Mouse (Mus musculus): Measurements from ENCODE around the gene Irak4. TPM values are rescaled to one million over a fixed set of nuclear protein-coding genes. Genes with fewer than 3 reads are reported as not detected.

The Irak4 gene
- polyA plus RNA-seq, 1 experiment from 2014 or later = 11.3 TPM

DNA sequence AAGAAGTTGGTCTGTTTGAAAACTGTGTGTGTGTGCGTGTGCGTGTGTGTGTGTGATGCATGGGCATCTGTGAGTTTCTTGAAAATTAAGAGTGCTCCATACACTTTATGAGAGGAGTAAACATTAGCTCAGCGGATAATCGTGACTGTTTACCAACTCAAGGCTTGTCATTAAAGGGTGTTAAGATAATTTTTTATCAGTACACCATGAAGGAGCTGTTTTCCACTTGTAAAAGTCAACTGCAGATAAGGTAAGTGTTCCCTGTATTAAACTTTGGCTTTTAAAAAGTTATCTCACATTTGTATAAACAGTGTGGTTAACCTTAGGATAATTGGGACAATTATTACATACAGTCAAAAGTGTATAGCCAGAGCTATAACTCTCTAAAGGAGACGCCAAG, 11.1 kb upstream of the Irak4 start:
- Histone ChIP-seq H3K36me3 (0 out of 2 replicates have a peak, but pooled peaks cover 12% of the 10 kb centered on the region), H3K9me3 (replicated peaks) (no peaks in the 10 kb centered on the region), H3K9ac (no peak overlapping the region), H3K27me3 (no peaks in the 10 kb centered on the region), H3K27ac (replicated peaks) (no peak overlapping the region), H3K4me1 (no peaks in the 10 kb centered on the region), H3K4me2 (replicated peaks) (no peak overlapping the region), H3K4me3 (replicated peaks) (no peak overlapping the region)
- WGBS = 76% methylated on average over 5 of the region's 5 CpGs
- ATAC-seq (ENCODE audit: insufficient number of reproducible peaks, low FRiP score, low TSS enrichment, low read depth) = no peak

DNA sequence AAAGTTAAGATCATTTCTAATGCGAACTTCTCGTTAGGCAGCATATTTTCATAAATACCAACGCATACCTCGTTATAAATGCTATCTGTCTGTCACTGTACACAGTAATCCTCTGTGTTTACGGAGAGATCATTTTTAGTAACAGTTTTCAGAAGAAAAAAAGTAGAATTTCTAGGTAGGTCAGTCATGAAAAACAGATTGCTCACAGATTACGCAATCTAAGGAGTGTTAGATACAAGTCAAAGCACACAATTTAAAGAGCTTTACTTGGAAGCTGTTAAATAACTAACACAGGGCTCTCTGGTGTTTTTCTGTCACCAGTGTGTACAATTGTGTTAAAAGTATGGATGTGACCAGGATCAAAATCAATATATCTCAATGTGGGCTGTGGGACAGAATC, 10.5 kb upstream of the Irak4 start:
- no peak for ATAC-seq (ENCODE audit: insufficient number of reproducible peaks, low FRiP score, low TSS enrichment, low read depth)
- Histone ChIP-seq H3K4me1 (no peaks in the 10 kb centered on the region), H3K36me3 (0 out of 2 replicates have a peak, but pooled peaks cover 6% of the 10 kb centered on the region), H3K4me3 (replicated peaks) (no peak overlapping the region), H3K27ac (replicated peaks) (no peak overlapping the region), H3K4me2 (replicated peaks) (no peak overlapping the region), H3K9me3 (replicated peaks) (no peaks in the 10 kb centered on the region), H3K9ac (no peak overlapping the region), H3K27me3 (no peaks in the 10 kb centered on the region)
- 79% methylated on average over 6 of the region's 6 CpGs for WGBS

DNA sequence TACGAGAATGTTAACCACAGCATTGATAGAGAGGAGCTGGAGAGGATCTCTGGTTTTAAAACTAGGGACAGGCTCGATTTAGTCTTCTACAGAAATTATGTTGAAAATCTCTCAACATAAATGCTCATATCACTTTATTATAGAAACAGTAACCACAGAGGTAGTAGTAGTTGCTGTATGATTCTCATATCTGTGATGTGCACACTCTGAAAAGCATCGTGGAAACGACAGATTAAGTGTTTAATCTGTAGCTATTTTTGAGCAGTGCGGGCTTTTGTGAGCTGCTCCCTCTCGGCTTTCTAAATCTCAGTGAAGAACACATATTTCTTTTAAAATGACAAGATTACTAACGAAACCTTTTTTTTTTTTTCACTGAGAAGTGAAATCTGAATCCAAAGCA, 7.9 kb upstream of the Irak4 start:
- H3K4me3 ChIP-seq (replicated peaks) = no peak overlapping the region
- WGBS = 88% methylated on average over 7 of the region's 7 CpGs
- H3K9ac ChIP-seq = no peak overlapping the region
- H3K4me1 ChIP-seq = no peaks in the 10 kb centered on the region
- no peaks in the 10 kb centered on the region for H3K9me3 ChIP-seq (replicated peaks)
- ATAC-seq (ENCODE audit: insufficient number of reproducible peaks, low FRiP score, low TSS enrichment, low read depth) = no peak
- no peaks in the 10 kb centered on the region for H3K36me3 ChIP-seq
- H3K4me2 ChIP-seq (replicated peaks) = no peak overlapping the region
- H3K27ac ChIP-seq (replicated peaks) = no peak overlapping the region
- H3K27me3 ChIP-seq = no peaks in the 10 kb centered on the region

DNA sequence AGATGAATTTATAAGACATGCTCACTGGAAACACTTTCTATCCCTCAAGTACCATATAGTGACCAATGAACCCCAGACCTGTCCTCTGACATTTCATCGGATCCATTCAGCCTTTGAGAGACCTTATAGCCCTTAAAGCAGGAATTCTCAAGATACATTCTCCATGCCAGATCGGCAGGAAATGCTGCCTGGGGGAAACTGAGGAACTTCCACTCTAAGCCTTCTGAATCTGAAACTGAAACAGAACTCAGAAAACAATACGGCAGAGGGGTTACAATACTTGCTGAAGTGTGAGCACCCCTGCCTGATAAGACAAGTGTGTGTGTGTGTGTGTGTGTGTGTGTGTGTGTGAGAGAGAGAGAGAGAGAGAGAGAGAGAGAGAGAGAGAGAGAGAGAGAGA, 4.1 kb upstream of the Irak4 start:
- Histone ChIP-seq H3K4me1 (0 out of 2 replicates have a peak, but pooled peaks cover 2% of the 10 kb centered on the region), H3K36me3 (no peaks in the 10 kb centered on the region), H3K27ac (replicated peaks) (no peak overlapping the region), H3K4me3 (replicated peaks) (no peak overlapping the region), H3K4me2 (replicated peaks) (no peak overlapping the region), H3K27me3 (no peaks in the 10 kb centered on the region), H3K9ac (no peak overlapping the region), H3K9me3 (replicated peaks) (no peaks in the 10 kb centered on the region)
- no peak for ATAC-seq (ENCODE audit: insufficient number of reproducible peaks, low FRiP score, low TSS enrichment, low read depth)
- WGBS = 86% methylated on average over 3 of the region's 3 CpGs

DNA sequence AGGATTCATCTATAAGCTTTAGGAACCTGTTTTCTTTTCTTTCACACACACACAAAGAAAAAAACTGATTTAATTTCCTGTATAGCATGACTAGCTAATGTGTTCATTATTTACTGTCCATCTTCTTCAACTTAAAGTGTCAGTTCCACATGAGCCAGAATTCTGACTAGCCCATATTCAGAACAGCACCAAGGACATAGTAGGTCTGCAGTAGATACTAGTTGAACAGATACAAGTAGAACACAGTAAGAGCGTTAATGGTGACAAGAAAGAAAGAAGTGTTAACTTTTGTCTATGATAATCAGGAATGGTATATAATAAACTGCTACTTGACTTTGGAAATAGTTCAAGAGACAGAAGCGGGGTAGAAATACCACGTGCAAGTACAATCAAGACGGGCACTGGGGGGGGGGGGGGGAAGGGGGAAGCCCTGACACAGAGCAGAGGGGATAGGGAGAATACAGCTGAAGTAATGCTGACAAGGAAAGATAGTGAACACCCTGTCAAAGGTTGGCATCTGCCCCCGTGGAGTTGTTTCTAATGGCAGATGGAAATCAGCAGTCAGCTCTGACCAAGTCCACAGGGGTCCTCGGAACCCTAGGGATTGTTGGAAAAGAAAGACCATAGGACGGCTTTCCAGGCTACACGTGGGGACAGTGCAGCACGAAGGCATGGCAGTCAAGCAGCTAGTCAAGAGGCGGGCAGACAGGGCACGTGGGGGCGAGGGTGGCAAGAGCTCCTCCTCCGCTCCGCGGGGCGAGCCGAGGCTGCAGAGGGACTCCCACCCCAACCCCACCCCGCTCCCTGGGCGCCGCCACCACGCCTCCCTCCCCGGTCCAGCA, 655 bp upstream of the Irak4 start:
- no peaks in the 10 kb centered on the region for H3K27me3 ChIP-seq
- 8% methylated on average over 22 of the region's 22 CpGs for WGBS
- H3K36me3 ChIP-seq = no peaks in the 10 kb centered on the region
- peak overlapping the region; percentile 40 for H3K9ac ChIP-seq
- H3K4me1 ChIP-seq = 0 out of 2 replicates have a peak, but pooled peaks cover 5% of the 10 kb centered on the region
- peak overlapping the region; percentile 80 for H3K4me2 ChIP-seq (replicated peaks)
- no peaks in the 10 kb centered on the region for H3K9me3 ChIP-seq (replicated peaks)
- peak; percentile 86 for ATAC-seq (ENCODE audit: insufficient number of reproducible peaks, low FRiP score, low TSS enrichment, low read depth)
- H3K4me3 ChIP-seq (replicated peaks) = peak overlapping the region; percentile 93
- 0 out of 2 replicates have a peak overlapping the region, but pooled peaks have one; percentile 55 for H3K27ac ChIP-seq (replicated peaks)

DNA sequence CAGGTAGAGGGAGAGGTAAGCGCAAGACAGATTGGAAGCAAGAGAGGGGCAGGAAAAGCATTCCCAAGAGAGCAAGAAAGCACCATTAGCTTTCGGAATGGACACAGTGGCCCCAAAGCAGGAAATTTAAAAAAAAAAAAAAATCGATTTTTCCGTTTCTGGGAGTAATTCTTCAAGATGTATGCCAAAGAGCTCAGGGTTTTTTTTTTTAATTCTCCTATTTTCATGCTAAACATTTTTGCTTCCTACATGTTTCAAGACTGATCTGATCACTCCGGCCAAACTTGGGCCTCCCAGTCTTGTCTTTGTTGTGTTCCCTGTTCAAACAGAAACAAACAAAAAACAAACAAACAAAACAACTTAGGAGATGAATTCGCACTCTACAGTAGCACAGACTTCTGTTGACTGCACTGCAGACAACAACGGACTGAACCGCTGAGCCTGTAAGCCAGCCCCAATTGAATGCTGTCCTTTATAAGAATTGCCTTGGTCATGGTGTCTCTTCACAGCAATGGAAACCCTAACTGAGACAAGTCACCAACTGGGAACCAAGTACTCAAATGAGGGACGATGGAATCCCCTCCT, 701 bp downstream of the Irak4 start:
- Histone ChIP-seq H3K4me1 (0 out of 2 replicates have a peak, but pooled peaks cover 5% of the 10 kb centered on the region), H3K27ac (replicated peaks) (peak overlapping the region; percentile 79), H3K36me3 (no peaks in the 10 kb centered on the region), H3K4me2 (replicated peaks) (peak overlapping the region; percentile 80), H3K9me3 (replicated peaks) (no peaks in the 10 kb centered on the region), H3K27me3 (no peaks in the 10 kb centered on the region), H3K4me3 (replicated peaks) (peak overlapping the region; percentile 93), H3K9ac (peak overlapping the region; percentile 59)
- WGBS = 36% methylated on average over 9 of the region's 9 CpGs
- ATAC-seq (ENCODE audit: insufficient number of reproducible peaks, low FRiP score, low TSS enrichment, low read depth) = no peak

DNA sequence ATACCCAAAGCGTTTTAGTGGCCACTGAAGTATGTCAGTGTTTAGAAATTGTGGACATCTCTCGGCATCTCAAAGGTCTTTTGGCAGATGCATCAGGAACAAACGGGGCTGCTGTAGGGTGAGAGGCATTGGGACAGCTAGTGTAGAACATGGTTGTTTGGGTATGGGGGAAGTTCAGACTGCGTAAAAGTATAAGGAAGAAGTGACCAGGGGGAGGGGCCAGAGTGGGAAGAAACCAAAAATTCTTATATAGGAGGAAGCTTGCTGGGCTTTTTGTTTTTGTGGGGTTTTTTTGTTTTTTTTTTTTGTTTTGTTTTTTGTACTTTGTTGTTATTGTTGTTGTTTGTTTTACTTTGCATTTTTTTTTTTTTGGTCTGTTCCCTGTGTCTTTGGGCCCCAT, 1.4 kb downstream of the Irak4 start:
- no peak for ATAC-seq (ENCODE audit: insufficient number of reproducible peaks, low FRiP score, low TSS enrichment, low read depth)
- WGBS = 87% methylated on average over 4 of the region's 4 CpGs
- H3K4me1 ChIP-seq = 0 out of 2 replicates have a peak, but pooled peaks cover 5% of the 10 kb centered on the region

DNA sequence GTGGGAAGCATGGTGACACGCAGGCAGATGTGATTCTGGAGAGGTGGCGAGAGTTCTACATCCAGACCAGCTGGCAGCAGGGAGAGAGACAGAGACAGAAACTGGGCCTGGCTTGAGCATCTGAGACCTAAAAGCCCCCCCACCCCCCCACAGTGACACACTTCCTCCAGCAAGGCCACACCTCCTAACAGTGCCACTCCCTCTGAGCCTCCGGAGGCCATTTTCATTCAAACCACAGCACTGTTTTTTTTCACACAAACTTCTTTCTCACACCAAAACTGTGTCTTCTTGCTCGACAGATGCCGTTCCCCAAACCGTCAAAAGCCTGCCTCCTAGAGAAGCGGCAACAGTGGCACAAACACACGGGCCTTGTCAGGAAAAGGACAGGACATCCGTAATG, 10.1 kb downstream of the Irak4 start:
- H3K9ac ChIP-seq = no peak overlapping the region
- no peak overlapping the region for H3K4me2 ChIP-seq (replicated peaks)
- H3K36me3 ChIP-seq = peaks cover 7% of the 10 kb centered on the region
- H3K9me3 ChIP-seq (replicated peaks) = peaks cover 4% of the 10 kb centered on the region; the same call in 1 of the 2 replicates
- WGBS = 96% methylated on average over 9 of the region's 9 CpGs
- no peak overlapping the region for H3K27ac ChIP-seq (replicated peaks)
- no peak for ATAC-seq (ENCODE audit: insufficient number of reproducible peaks, low FRiP score, low TSS enrichment, low read depth)
- no peaks in the 10 kb centered on the region for H3K27me3 ChIP-seq
- no peaks in the 10 kb centered on the region for H3K4me1 ChIP-seq
- H3K4me3 ChIP-seq (replicated peaks) = no peak overlapping the region

More for the DNA sequence above, 1.4 kb downstream of the Irak4 start:
- no peak overlapping the region for H3K27ac ChIP-seq (replicated peaks)
- H3K27me3 ChIP-seq = no peaks in the 10 kb centered on the region
- no peak overlapping the region for H3K4me3 ChIP-seq (replicated peaks)
- no peak overlapping the region for H3K9ac ChIP-seq
- H3K9me3 ChIP-seq (replicated peaks) = 0 out of 2 replicates have a peak, but pooled peaks cover under 1% of the 10 kb centered on the region
- H3K36me3 ChIP-seq = peaks cover 4% of the 10 kb centered on the region
- H3K4me2 ChIP-seq (replicated peaks) = no peak overlapping the region

DNA sequence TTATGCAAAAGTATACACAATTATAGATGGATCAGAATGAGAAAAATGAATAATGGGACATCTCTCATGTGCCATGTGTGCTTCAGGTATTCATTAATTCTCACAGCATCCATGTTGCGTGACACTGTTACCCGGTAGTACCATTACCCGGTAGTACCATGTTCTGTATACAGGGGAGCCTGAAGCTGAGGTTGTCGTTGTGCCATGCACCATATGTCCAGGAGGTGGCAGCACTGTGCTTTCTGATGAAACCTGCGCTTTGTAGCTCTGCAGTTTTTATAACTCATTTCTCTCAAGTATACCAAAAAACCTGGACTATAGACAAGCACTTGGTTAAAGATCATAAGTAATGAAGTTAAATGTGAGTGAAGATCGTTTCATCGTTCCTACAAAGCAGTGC, 14.0 kb downstream of the Irak4 start:
- H3K27me3 ChIP-seq = no peaks in the 10 kb centered on the region
- WGBS = 16% methylated on average over 7 of the region's 7 CpGs
- H3K4me3 ChIP-seq (replicated peaks) = no peak overlapping the region
- H3K4me1 ChIP-seq = no peaks in the 10 kb centered on the region
- ATAC-seq (ENCODE audit: insufficient number of reproducible peaks, low FRiP score, low TSS enrichment, low read depth) = 0 out of 2 replicates have a peak, but pooled peaks have one; percentile 39
- no peak overlapping the region for H3K4me2 ChIP-seq (replicated peaks)
- no peaks in the 10 kb centered on the region for H3K9me3 ChIP-seq (replicated peaks)
- H3K27ac ChIP-seq (replicated peaks) = no peak overlapping the region
- no peak overlapping the region for H3K9ac ChIP-seq
- H3K36me3 ChIP-seq = peaks cover 3% of the 10 kb centered on the region; the same call in 1 of the 2 replicates

DNA sequence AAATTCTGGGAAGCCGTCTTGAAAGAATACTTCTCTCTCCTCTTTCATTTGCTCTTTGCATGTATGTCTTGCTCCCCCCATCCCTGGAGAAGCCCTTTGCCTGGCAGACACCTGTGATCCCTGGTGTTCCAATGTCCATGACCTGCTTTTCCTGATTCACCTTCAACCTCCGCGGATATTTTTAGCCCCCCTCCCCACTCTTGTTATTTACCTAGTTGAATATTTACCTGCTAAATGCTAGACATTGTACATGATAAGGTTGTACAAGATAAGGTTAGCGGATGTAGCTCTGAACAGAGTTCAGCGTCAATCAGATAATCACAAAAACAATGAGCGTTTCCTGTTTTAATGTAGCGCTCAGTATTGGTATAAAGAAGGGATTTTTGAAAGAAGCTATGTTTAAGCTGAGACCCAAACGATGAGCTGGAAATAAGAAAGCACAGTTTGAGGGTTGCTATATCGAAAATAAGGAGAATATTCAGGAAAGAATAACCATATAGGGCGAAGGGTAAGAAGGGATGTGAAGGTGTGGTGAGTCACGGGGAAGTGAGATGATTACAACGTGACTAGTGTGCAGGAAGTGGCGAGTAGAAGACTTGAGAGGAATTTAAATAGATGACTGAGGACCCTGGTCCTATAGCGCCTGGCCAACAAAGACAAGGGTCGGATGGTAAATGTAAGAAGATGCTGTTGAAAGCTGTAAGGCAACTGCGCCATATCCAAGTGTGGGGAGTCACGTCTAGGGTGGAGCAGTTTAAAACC, 15.6 kb downstream of the Irak4 start:
- Histone ChIP-seq H3K9me3 (replicated peaks) (no peaks in the 10 kb centered on the region), H3K36me3 (peaks cover 9% of the 10 kb centered on the region; the same call in 1 of the 2 replicates), H3K4me2 (replicated peaks) (no peak overlapping the region), H3K4me1 (no peaks in the 10 kb centered on the region), H3K27ac (replicated peaks) (no peak overlapping the region), H3K27me3 (no peaks in the 10 kb centered on the region), H3K9ac (no peak overlapping the region), H3K4me3 (replicated peaks) (no peak overlapping the region)
- no peak for ATAC-seq (ENCODE audit: insufficient number of reproducible peaks, low FRiP score, low TSS enrichment, low read depth)
- WGBS = 80% methylated on average over 17 of the region's 17 CpGs

DNA sequence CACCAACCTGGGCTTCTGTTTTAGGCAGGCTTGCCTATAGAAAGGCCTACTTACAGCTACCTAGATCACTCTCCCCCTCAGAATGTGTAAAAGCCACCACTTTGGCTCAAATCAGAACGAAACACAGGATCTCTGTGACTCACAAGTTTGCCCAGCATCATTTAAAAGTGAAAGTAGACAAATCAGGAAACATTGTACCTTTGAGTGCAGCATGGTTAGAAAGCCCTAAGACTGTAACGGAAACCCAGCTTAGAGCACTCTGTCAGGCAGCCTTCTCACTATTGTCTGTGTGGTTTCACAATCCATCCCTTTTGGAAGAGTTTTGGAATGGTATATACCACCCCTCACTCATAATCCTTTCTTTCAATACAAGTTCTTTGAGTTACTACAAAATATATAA, 21.5 kb downstream of the Irak4 start:
- 83% methylated on average over 2 of the region's 2 CpGs for WGBS
- H3K9ac ChIP-seq = no peak overlapping the region
- ATAC-seq (ENCODE audit: insufficient number of reproducible peaks, low FRiP score, low TSS enrichment, low read depth) = no peak
- H3K9me3 ChIP-seq (replicated peaks) = no peaks in the 10 kb centered on the region
- H3K4me3 ChIP-seq (replicated peaks) = no peak overlapping the region
- no peaks in the 10 kb centered on the region for H3K27me3 ChIP-seq
- H3K27ac ChIP-seq (replicated peaks) = no peak overlapping the region
- H3K4me1 ChIP-seq = no peaks in the 10 kb centered on the region
- H3K4me2 ChIP-seq (replicated peaks) = no peak overlapping the region
- peaks cover 9% of the 10 kb centered on the region; the same call in 1 of the 2 replicates for H3K36me3 ChIP-seq

All from embryonic facial prominence, embryonic 15.5 days (tissue).